Mouse (Mus musculus): Measurements from ENCODE around the gene Best3. TPM values are rescaled to one million over a fixed set of nuclear protein-coding genes. Genes with fewer than 3 reads are reported as not detected.
"Not testable (repeated sequence)": the region's sequence is repeated elsewhere in the genome, so short reads cannot be mapped to it uniquely, and the experiment has no call there.

Gene Best3
- polyA plus RNA-seq, 1 experiment from 2014 or later = 0.09 TPM

GRCm38 (mm10) chr10:117013689-117014390 lies 27.7 kb downstream of the Best3 start:
- Histone ChIP-seq H3K4me1 (peaks cover 22% of the 10 kb centered on the region), H3K9me3 (no peaks in the 10 kb centered on the region), H3K4me3 (no peak overlapping the region), H3K36me3 (replicated peaks) (no peaks in the 10 kb centered on the region), H3K27ac (replicated peaks) (no peak overlapping the region), H3K27me3 (replicated peaks; ENCODE audit: low read depth, poor library complexity, severe bottlenecking) (no peaks in the 10 kb centered on the region)
- 47% methylated on average over 12 of the region's 12 CpGs for WGBS
- DNase-seq (ENCODE audit: low spot score) = peak; percentile 47

- no peak overlapping the region for H3K4me3 ChIP-seq
- no peak for DNase-seq (ENCODE audit: low spot score)
- 0 out of 2 replicates have a peak, but pooled peaks cover 3% of the 10 kb centered on the region for H3K27me3 ChIP-seq (replicated peaks; ENCODE audit: low read depth, poor library complexity, severe bottlenecking)
- no peaks in the 10 kb centered on the region for H3K9me3 ChIP-seq
- 95% methylated on average over 5 of the region's 5 CpGs for WGBS
- H3K27ac ChIP-seq (replicated peaks) = no peak overlapping the region
- H3K4me1 ChIP-seq = peaks cover 26% of the 10 kb centered on the region
- H3K36me3 ChIP-seq (replicated peaks) = no peaks in the 10 kb centered on the region
Observed at GRCm38 (mm10) chr10:117014565-117014964, 28.5 kb downstream of the Best3 start.

- H3K36me3 ChIP-seq (replicated peaks) = no peaks in the 10 kb centered on the region
- H3K27me3 ChIP-seq (replicated peaks; ENCODE audit: low read depth, poor library complexity, severe bottlenecking) = peaks cover 21% of the 10 kb centered on the region
- H3K27ac ChIP-seq (replicated peaks) = peak overlapping the region; percentile 19; the same call in 1 of the 2 replicates
- WGBS = 53% methylated on average over 7 of the region's 7 CpGs
- H3K9me3 ChIP-seq = no peaks in the 10 kb centered on the region
- no peak overlapping the region for H3K4me3 ChIP-seq
- DNase-seq (ENCODE audit: low spot score) = no peak
- peaks cover 39% of the 10 kb centered on the region for H3K4me1 ChIP-seq
Observed at GRCm38 (mm10) chr10:117018281-117018840, 32.2 kb downstream of the Best3 start.

- Histone ChIP-seq H3K36me3 (replicated peaks) (no peaks in the 10 kb centered on the region), H3K9me3 (no peaks in the 10 kb centered on the region), H3K4me1 (peaks cover 43% of the 10 kb centered on the region), H3K27ac (replicated peaks) (0 out of 2 replicates have a peak overlapping the region, but pooled peaks have one; percentile 16), H3K27me3 (replicated peaks; ENCODE audit: low read depth, poor library complexity, severe bottlenecking) (peaks cover 50% of the 10 kb centered on the region), H3K4me3 (peak overlapping the region; percentile 38)
- WGBS = 7% methylated on average over 21 of the region's 21 CpGs
- DNase-seq (ENCODE audit: low spot score) = peak; percentile 87
Observed at GRCm38 (mm10) chr10:117021020-117021754, 35.1 kb downstream of the Best3 start.

DNA sequence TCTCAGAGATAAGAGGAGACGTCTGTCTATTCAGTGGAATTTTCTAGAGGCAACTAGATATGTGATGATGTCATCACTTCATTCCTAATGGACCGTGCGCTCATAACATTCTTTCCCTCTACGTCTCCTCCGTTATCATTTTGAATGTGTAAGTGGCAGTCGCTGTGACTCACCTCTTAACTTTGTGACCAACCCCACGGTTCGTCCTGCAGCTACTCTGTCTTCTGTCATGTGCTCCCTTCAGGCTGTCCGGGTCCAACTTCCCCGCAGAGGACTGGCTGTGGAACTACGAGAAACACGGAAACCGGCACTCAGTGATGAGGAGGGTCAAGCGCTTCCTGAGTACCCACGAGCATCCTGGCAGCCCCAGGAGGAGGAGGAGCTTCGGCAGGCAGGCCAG lies 37.6 kb downstream of the Best3 start:
- Histone ChIP-seq H3K27ac (replicated peaks) (no peak overlapping the region; the same call in 1 of the 2 replicates), H3K27me3 (replicated peaks; ENCODE audit: low read depth, poor library complexity, severe bottlenecking) (peaks cover 59% of the 10 kb centered on the region), H3K36me3 (replicated peaks) (no peaks in the 10 kb centered on the region), H3K4me1 (peaks cover 40% of the 10 kb centered on the region), H3K9me3 (no peaks in the 10 kb centered on the region), H3K4me3 (no peak overlapping the region; the same call in 1 of the 2 replicates)
- WGBS = 61% methylated on average over 16 of the region's 16 CpGs
- DNase-seq (ENCODE audit: low spot score) = no peak

GRCm38 (mm10) chr10:117025776-117026175 lies 39.7 kb downstream of the Best3 start:
- H3K27ac ChIP-seq (replicated peaks); H3K4me3 ChIP-seq; H3K36me3 ChIP-seq (replicated peaks); H3K9me3 ChIP-seq; DNase-seq (ENCODE audit: low spot score): not testable (repeated sequence)
- Histone ChIP-seq H3K4me1 (peaks cover 30% of the 10 kb centered on the region), H3K27me3 (replicated peaks; ENCODE audit: low read depth, poor library complexity, severe bottlenecking) (peaks cover 55% of the 10 kb centered on the region)

- no peaks in the 10 kb centered on the region for H3K36me3 ChIP-seq (replicated peaks)
- H3K27ac ChIP-seq (replicated peaks) = no peak overlapping the region
- H3K9me3 ChIP-seq = no peaks in the 10 kb centered on the region
- WGBS = 82% methylated on average over 8 of the region's 8 CpGs
- peaks cover 26% of the 10 kb centered on the region for H3K4me1 ChIP-seq
- no peak overlapping the region for H3K4me3 ChIP-seq
- peaks cover 55% of the 10 kb centered on the region for H3K27me3 ChIP-seq (replicated peaks; ENCODE audit: low read depth, poor library complexity, severe bottlenecking)
- DNase-seq (ENCODE audit: low spot score) = no peak
Observed at GRCm38 (mm10) chr10:117026176-117026575, 40.1 kb downstream of the Best3 start.

DNA sequence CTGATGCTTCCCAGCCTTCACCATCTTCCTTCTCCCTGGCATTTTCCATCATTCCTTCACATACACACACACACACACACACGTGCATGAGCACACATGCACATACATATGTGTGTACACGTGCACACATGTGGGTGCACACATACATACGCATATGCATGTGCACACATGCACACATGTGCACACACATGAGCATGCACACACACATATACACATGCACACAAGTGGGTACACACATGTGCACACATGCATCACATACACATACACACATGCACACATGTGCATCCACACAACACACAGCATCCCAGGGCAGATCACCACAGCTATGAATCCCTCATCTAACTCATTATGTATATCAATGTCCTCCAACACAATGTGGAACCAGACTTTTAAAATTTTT lies 45.0 kb downstream of the Best3 start:
- H3K27ac ChIP-seq (replicated peaks) = no peak overlapping the region
- no peak for DNase-seq (ENCODE audit: low spot score)
- 86% methylated on average over 3 of the region's 3 CpGs for WGBS
- no peak overlapping the region for H3K4me3 ChIP-seq
- no peaks in the 10 kb centered on the region for H3K36me3 ChIP-seq (replicated peaks)
- peaks cover 9% of the 10 kb centered on the region for H3K27me3 ChIP-seq (replicated peaks; ENCODE audit: low read depth, poor library complexity, severe bottlenecking)
- H3K9me3 ChIP-seq = no peaks in the 10 kb centered on the region
- H3K4me1 ChIP-seq = peaks cover 19% of the 10 kb centered on the region

- Histone ChIP-seq H3K27ac (replicated peaks) (no peak overlapping the region), H3K4me3 (no peak overlapping the region), H3K36me3 (replicated peaks) (no peaks in the 10 kb centered on the region), H3K9me3 (no peaks in the 10 kb centered on the region), H3K27me3 (replicated peaks; ENCODE audit: low read depth, poor library complexity, severe bottlenecking) (no peaks in the 10 kb centered on the region), H3K4me1 (peaks cover 13% of the 10 kb centered on the region)
- DNase-seq (ENCODE audit: low spot score) = peak; percentile 86
- WGBS = 30% methylated on average over 8 of the region's 8 CpGs
Observed at GRCm38 (mm10) chr10:117033785-117034184, 47.7 kb downstream of the Best3 start.

DNA sequence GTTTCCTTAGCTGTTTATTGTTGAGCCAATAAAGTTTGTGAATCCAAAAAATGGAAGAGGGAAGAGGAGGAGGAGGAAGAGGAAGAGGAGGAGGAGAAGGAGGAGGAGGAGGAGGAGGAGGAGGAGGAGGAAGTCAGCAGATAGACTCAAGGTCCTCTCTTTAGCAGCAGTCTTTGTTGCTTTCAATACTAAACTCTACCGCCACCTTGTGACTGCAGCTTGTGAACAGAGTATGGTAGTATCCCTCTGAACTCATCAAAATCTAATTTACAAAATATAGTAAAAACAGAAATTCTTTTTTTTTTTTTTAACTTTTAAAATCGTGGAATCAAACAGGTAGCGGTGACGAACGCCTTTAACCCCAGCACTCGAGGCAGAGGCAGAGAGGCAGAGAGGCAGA lies 54.2 kb downstream of the Best3 start:
- no peaks in the 10 kb centered on the region for H3K36me3 ChIP-seq (replicated peaks)
- no peaks in the 10 kb centered on the region for H3K9me3 ChIP-seq
- H3K27ac ChIP-seq (replicated peaks) = no peak overlapping the region
- peaks cover 11% of the 10 kb centered on the region for H3K4me1 ChIP-seq
- no peaks in the 10 kb centered on the region for H3K27me3 ChIP-seq (replicated peaks; ENCODE audit: low read depth, poor library complexity, severe bottlenecking)
- 70% methylated on average over 6 of the region's 6 CpGs for WGBS
- no peak for DNase-seq (ENCODE audit: low spot score)
- H3K4me3 ChIP-seq = no peak overlapping the region

DNA sequence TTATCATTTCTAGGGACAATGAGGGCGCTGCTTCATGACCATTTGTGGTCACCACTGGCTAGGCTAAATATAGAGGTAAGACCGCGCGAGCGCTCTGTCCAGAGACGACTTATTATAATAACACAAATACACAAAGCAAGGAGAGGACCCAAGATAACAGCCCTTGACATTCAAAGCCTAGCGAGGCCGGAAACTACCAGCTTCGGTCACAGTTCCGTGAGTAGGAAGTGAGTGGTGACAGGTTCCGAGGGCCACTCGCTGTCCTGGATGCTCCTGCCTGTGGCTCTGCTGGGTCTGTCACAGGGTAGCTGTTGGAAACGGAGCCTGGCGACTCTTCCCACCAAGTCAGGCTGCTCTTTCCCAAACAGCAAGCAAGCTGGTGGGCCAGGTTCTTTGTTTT lies 56.2 kb downstream of the Best3 start:
- no peak overlapping the region for H3K27ac ChIP-seq (replicated peaks)
- DNase-seq (ENCODE audit: low spot score) = no peak

DNA sequence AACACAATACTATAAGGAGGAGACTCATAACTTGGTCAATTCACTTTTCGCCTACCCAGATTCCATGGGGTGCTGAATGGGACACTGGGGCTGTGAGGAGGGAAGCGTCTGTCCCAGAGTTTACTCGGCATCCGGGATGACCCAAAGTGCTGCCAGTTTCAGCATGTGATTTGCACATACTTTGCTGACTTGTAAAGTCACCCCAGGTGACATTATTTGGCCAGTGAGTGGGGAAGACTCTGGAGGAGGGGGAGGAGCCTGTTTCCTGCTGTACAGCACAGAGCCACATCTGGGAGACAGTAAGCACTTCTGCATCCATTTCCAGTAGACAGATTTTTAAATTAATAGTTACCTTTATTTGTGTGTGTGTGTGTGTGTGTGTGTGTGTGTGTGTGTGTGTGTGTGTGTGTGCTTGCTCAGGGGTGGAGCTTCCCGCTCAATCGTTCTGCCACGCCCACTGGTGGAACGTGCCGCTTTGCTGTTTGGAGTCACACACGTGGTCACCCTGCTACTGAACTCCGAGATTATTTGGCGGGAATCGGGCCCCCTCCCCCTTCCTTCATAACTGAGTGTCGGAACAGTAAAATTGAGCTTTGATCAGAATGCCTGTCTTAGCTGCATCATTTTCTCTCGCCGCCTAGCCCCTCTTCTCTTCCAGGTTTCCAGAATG lies 57.5 kb downstream of the Best3 start:
- Histone ChIP-seq H3K4me1 (peaks cover 23% of the 10 kb centered on the region), H3K4me3 (peak overlapping the region; percentile 2; the same call in 1 of the 2 replicates)
- not testable (repeated sequence) for H3K27me3 ChIP-seq (replicated peaks; ENCODE audit: low read depth, poor library complexity, severe bottlenecking); H3K36me3 ChIP-seq (replicated peaks); H3K27ac ChIP-seq (replicated peaks); H3K9me3 ChIP-seq
- 61% methylated on average over 16 of the region's 16 CpGs for WGBS
- DNase-seq (ENCODE audit: low spot score) = peak; percentile 38

More for the DNA sequence above, 56.2 kb downstream of the Best3 start:
- peaks cover 23% of the 10 kb centered on the region for H3K4me1 ChIP-seq
- H3K4me3 ChIP-seq = no peak overlapping the region
- no peaks in the 10 kb centered on the region for H3K36me3 ChIP-seq (replicated peaks)
- 88% methylated on average over 14 of the region's 14 CpGs for WGBS
- no peaks in the 10 kb centered on the region for H3K27me3 ChIP-seq (replicated peaks; ENCODE audit: low read depth, poor library complexity, severe bottlenecking)
- no peaks in the 10 kb centered on the region for H3K9me3 ChIP-seq

All from embryonic facial prominence, embryonic 10.5 days (tissue).